Mouse (Mus musculus): ENCODE results near the gene Tbrg4.

Tbrg4 gene

GRCm38 (mm10) chr11:6590933-6591675 lies 34.8 kb downstream of the Tbrg4 start:
- DNase-seq (ENCODE audit: low spot score): no peak

GRCm38 (mm10) chr11:6589838-6590237 lies 36.0 kb downstream of the Tbrg4 start:
- no peak for DNase-seq (ENCODE audit: low spot score)

GRCm38 (mm10) chr11:6588295-6588694 lies 37.6 kb downstream of the Tbrg4 start:
- no peak for DNase-seq (ENCODE audit: low spot score)

GRCm38 (mm10) chr11:6587249-6587940 lies 38.5 kb downstream of the Tbrg4 start:
- DNase-seq (ENCODE audit: low spot score): no peak

GRCm38 (mm10) chr11:6586660-6587059 lies 39.2 kb downstream of the Tbrg4 start:
- no peak for DNase-seq (ENCODE audit: low spot score)

- DNase-seq (ENCODE audit: low spot score): no peak
These were observed 40.1 kb downstream of the Tbrg4 start for GRCm38 (mm10) chr11:6585748-6586147.

GRCm38 (mm10) chr11:6581560-6581959 lies 44.3 kb downstream of the Tbrg4 start:
- DNase-seq (ENCODE audit: low spot score): no peak

- DNase-seq (ENCODE audit: low spot score): no peak
These were observed 45.7 kb downstream of the Tbrg4 start for GRCm38 (mm10) chr11:6580065-6580750.

GRCm38 (mm10) chr11:6579361-6579760 lies 46.5 kb downstream of the Tbrg4 start:
- no peak for DNase-seq (ENCODE audit: low spot score)

GRCm38 (mm10) chr11:6576151-6576550 lies 49.7 kb downstream of the Tbrg4 start:
- DNase-seq (ENCODE audit: low spot score): no peak

- DNase-seq (ENCODE audit: low spot score): no peak
These were observed 56.5 kb downstream of the Tbrg4 start for GRCm38 (mm10) chr11:6569410-6569777.

- DNase-seq (ENCODE audit: low spot score): no peak
These were observed 57.1 kb downstream of the Tbrg4 start for GRCm38 (mm10) chr11:6568584-6569409.

- DNase-seq (ENCODE audit: low spot score): no peak
These were observed 57.9 kb downstream of the Tbrg4 start for GRCm38 (mm10) chr11:6567951-6568350.

GRCm38 (mm10) chr11:6566496-6566895 lies 59.4 kb downstream of the Tbrg4 start:
- DNase-seq (ENCODE audit: low spot score): no peak

All from left cerebral cortex, adult 11 months (tissue).